12 mouse cellular contexts compared by ENCODE assay signal in the genomic region with DNA sequence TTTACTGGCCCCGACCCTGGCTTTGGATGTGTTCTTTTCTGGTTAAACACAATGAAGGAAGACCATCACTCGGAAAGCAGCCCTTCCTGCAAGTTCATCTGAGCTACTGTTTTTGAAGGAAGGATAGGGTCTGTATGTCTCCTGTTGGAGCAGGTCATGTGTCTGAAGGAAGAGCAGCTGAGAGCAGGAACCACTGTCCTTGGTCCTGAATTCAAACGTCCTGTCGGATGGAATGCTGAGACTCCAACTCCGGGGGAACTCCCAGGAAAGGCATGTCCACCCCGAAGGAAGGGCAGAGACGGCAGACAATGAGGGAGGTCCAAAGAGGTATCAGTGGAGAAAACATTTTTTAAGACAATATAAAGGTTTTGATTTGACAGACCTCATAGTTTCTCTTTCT.
DNase-seq lines count a peak whose midpoint lies in the region; ATAC-seq and TF ChIP-seq lines count a peak whose summit lies in the region.
"Had no signal": no experiment of that assay in that cellular context is flagged by ENCODE, and none has a peak within 500 bp of the region (broad histone marks: within the 10 kb centered on the region; RNA-seq: fewer than 3 reads in every experiment).

No protein-coding gene starts in this region.

- DNase-seq in kidney, postnatal 4 days = peak; percentile 43 to 59
- no peak for DNase-seq in kidney, adult 11 months
- peak; percentile 79 for DNase-seq in ES-E14 (ENCODE audit: low read depth, low spot score)
- peak; percentile 5 to 29 for DNase-seq in adrenal gland, postnatal 36 days
- DNase-seq in natural killer cell, adult 2 months (ENCODE audit: low spot score in 2 of 2) = no peak
- DNase-seq: cerebellum, postnatal 14 days; thymus, postnatal 25 days had no signal

- H3K4me1 ChIP-seq in ES-E14 (ENCODE audit: control insufficient read depth in 2 of 2, insufficient read depth in 2 of 2, low read length in 2 of 2, poor library complexity in 1 of 2) = peaks cover 0 to 2% of the 10 kb centered on the region in 2 experiments; a peak in 1 of 4 replicates
- H3K4me1 ChIP-seq: limb, embryonic 12.5 days; midbrain, embryonic 15.5 days had no signal

- no peak overlapping the region for H3K4me3 ChIP-seq in ES-E14 (ENCODE audit: insufficient read depth in 1 of 2, low read depth in 1 of 2, low read length in 2 of 2, poor library complexity in 1 of 2, severe bottlenecking in 1 of 2)
- H3K4me3 ChIP-seq: limb, embryonic 12.5 days; midbrain, embryonic 15.5 days had no signal

- no peak overlapping the region for H3K9ac ChIP-seq in ES-E14 (ENCODE audit: insufficient read depth, low read depth, low read length, poor library complexity, severe bottlenecking)
- H3K9ac ChIP-seq: hindbrain, embryonic 14.5 days; limb, embryonic 12.5 days; midbrain, embryonic 15.5 days had no signal

- in situ Hi-C loops in ES-E14 (cut with MboI; ENCODE audit: low sequenced_read_pairs in 2 of 2, unreplicated experiment in 2 of 2) = no loop called here

- ATAC-seq in megakaryocyte progenitor cell, adult 5-6 weeks (replicated peaks; ENCODE audit: poor library complexity) = peak; percentile 50; the same call in 1 of the 2 replicates
- no peak for ATAC-seq in erythroblast, adult 5-6 weeks (replicated peaks; ENCODE audit: low FRiP score, poor library complexity, severe bottlenecking)
- ATAC-seq: midbrain, embryonic 15.5 days had no signal

- no peak overlapping the region for H3K27ac ChIP-seq in ES-E14 (ENCODE audit: insufficient read depth, low read depth, low read length, poor library complexity, severe bottlenecking)
- H3K27ac ChIP-seq: hindbrain, embryonic 14.5 days; limb, embryonic 12.5 days; midbrain, embryonic 15.5 days had no signal

- H3K9me3 ChIP-seq in ES-E14 (ENCODE audit: control insufficient read depth, insufficient read depth, low read depth, low read length) = no peaks in the 10 kb centered on the region
- H3K9me3 ChIP-seq: limb, embryonic 12.5 days; midbrain, embryonic 15.5 days had no signal

- no peaks in the 10 kb centered on the region for H3K36me3 ChIP-seq in ES-E14 (ENCODE audit: control insufficient read depth, insufficient read depth, low read length, poor library complexity, severe bottlenecking)
- H3K36me3 ChIP-seq: limb, embryonic 12.5 days; midbrain, embryonic 15.5 days had no signal

TF ChIP-seq in ES-E14, 5 proteins besides CTCF, POLR2A, EP300 and RAD21:
- TF ChIP-seq CHD2 (IDR thresholded peaks at IDR 0.05; ENCODE audit: low read depth, low read length) (no peak), ZC3H11A (IDR thresholded peaks at IDR 0.05; ENCODE audit: borderline replicate concordance, low read depth, low read length) (no peak), ZNF384 (IDR thresholded peaks at IDR 0.05; ENCODE audit: low read depth, low read length) (no peak), MAFK (IDR thresholded peaks at IDR 0.05; ENCODE audit: insufficient read depth, low read depth, low read length) (no peak), HCFC1 (IDR thresholded peaks at IDR 0.05; ENCODE audit: borderline replicate concordance, insufficient read depth, low read length) (no peak)

Comparison
In these comparisons a context has a peak if more than half of its experiments do, and no peak if none do; other contexts are left out.
1. DNase-seq: peak in kidney, postnatal 4 days (2 of 2), ES-E14 (single experiment) and adrenal gland, postnatal 36 days (2 of 2); none in kidney, adult 11 months (single experiment) and natural killer cell, adult 2 months (0 of 2).